Mouse (Mus musculus) spleen, postnatal 0 days (tissue): ENCODE data around the gene Usp33. TPM values are rescaled to one million over a fixed set of nuclear protein-coding genes. Genes with fewer than 3 reads are reported as not detected.

ENCODE experiments used
- polyA plus RNA-seq: library from polyadenylated mRNA; unstranded; fragments of >200 nt; fragmentation: Nextera tagmentation; extraction: Ambion mirVana; gene quantifications from 2 replicates; pipeline ENCODE4 v1.2.1, GENCODE M21; 2015

The Usp33 gene
- polyA plus RNA-seq: 22.5 and 23.1 TPM in 2 replicates

GRCm38 (mm10) chr3:152345732-152346632 lies at the start of gene Usp33:
TSS of gene Usp33 (plus strand) at chr3:152346478.

GRCm38 (mm10) chr3:152339862-152340557 lies 6.3 kb upstream of the Usp33 start, which contains the start of gene Miga1:
TSS of gene Miga1 (minus strand) at chr3:152340407.

GRCm38 (mm10) chr3:152395350-152396277 lies 49.3 kb downstream of the Usp33 start, which contains the start of gene Zzz3:
TSS of gene Zzz3 (plus strand) at chr3:152395473.

Other genes starting within 250 kb of the Usp33 start
- 0.96 and 1.4 TPM in 2 replicates for gene Gipc2, start 180.2 kb upstream of the Usp33 start, polyA plus RNA-seq
- gene Dnajb4, start 136.2 kb upstream of the Usp33 start, polyA plus RNA-seq: 37.7 and 39.0 TPM in 2 replicates
- 112 and 113 TPM in 2 replicates for gene Fubp1, start 136.1 kb upstream of the Usp33 start, polyA plus RNA-seq
- 6.4 and 6.5 TPM in 2 replicates for gene Nexn, start 80.1 kb upstream of the Usp33 start, polyA plus RNA-seq
- 4.2 and 6.2 TPM in 2 replicates for gene Miga1, start 6.1 kb upstream of the Usp33 start, polyA plus RNA-seq
- 20.3 and 25.0 TPM in 2 replicates for gene Zzz3, start 49.0 kb downstream of the Usp33 start, polyA plus RNA-seq